Mouse (Mus musculus) CD4-positive, CD25-positive, alpha-beta regulatory T cell (primary cell): ENCODE data around the gene 1700014D04Rik. TPM values are rescaled to one million over a fixed set of nuclear protein-coding genes. Genes with fewer than 3 reads are reported as not detected.

Experiments used
- polyA plus RNA-seq: library from polyadenylated mRNA; unstranded; fragments of 100-300 nt; shearing (Covaris generic); gene quantifications from one replicate; pipeline ENCODE4 v1.2.1, GENCODE M21; 2017

1700014D04Rik gene
- not detected for polyA plus RNA-seq

GRCm38 (mm10) chr13:59746711-59747110 lies at the start of gene 1700014D04Rik:
Gene 1700014D04Rik (minus strand): TSS chr13:59746752.

GRCm38 (mm10) chr13:59782145-59782544 lies 35.6 kb upstream of the 1700014D04Rik start, which contains the start of gene Gm49354:
Gene Gm49354 (minus strand): TSS chr13:59782245.

GRCm38 (mm10) chr13:59769296-59770163 lies 23.0 kb upstream of the 1700014D04Rik start, which contains the start of gene Isca1:
Gene Isca1 (minus strand): TSS chr13:59769810.

GRCm38 (mm10) chr13:59731652-59732051 lies 14.9 kb downstream of the 1700014D04Rik start, which contains the start of gene Spata31d1d:
Gene Spata31d1d (minus strand): TSS chr13:59731752.

GRCm38 (mm10) chr13:59711984-59712383 lies 34.6 kb downstream of the 1700014D04Rik start, which contains the start of gene Spata31d1b:
Gene Spata31d1b (plus strand): TSS chr13:59712284.

GRCm38 (mm10) chr13:59710230-59710629 lies 36.3 kb downstream of the 1700014D04Rik start, which contains the start of gene Spata31d1a:
Gene Spata31d1a (minus strand): TSS chr13:59710330.

GRCm38 (mm10) chr13:59694008-59694407 lies 52.5 kb downstream of the 1700014D04Rik start, which contains the start of gene 4921517D22Rik:
Gene 4921517D22Rik (minus strand): TSS chr13:59694108.

Other genes starting within 250 kb of the 1700014D04Rik start
- 29.6 TPM for gene Agtpbp1, start 161.5 kb downstream of the 1700014D04Rik start, polyA plus RNA-seq
- gene Naa35, start 161.5 kb downstream of the 1700014D04Rik start, polyA plus RNA-seq = 76.1 TPM
- 33.5 TPM for gene Golm1, start 70.9 kb downstream of the 1700014D04Rik start, polyA plus RNA-seq
- gene 4921517D22Rik, start 52.6 kb downstream of the 1700014D04Rik start, polyA plus RNA-seq = 0.07 TPM
- 0.05 TPM for gene Spata31d1a, start 36.4 kb downstream of the 1700014D04Rik start, polyA plus RNA-seq
- gene Spata31d1b, start 34.5 kb downstream of the 1700014D04Rik start, polyA plus RNA-seq = not detected
- gene Spata31d1d, start 15.0 kb downstream of the 1700014D04Rik start, polyA plus RNA-seq = not detected
- gene Isca1, start 23.1 kb upstream of the 1700014D04Rik start, polyA plus RNA-seq = 65.4 TPM
- not detected for gene Gm49354, start 35.5 kb upstream of the 1700014D04Rik start, polyA plus RNA-seq
- 148 TPM for gene Tut7, start 76.4 kb upstream of the 1700014D04Rik start, polyA plus RNA-seq